Mouse (Mus musculus): Measurements from ENCODE around the gene Neu3. TPM values are rescaled to one million over a fixed set of nuclear protein-coding genes. Genes with fewer than 3 reads are reported as not detected.
A peak's percentile ranks its signal among the peaks of the same experiment; 100 is the strongest.

The Neu3 gene
- polyA plus RNA-seq, 1 experiment from 2014 or later = 4.0 TPM

- H3K4me2 ChIP-seq (replicated peaks; ENCODE audit: low read depth) = no peak overlapping the region
- no peak for DNase-seq (ENCODE audit: low spot score)
- H3K27me3 ChIP-seq (ENCODE audit: control insufficient read depth, insufficient read depth, low read length) = no peaks in the 10 kb centered on the region
- ATAC-seq (ENCODE audit: low FRiP score, low TSS enrichment) = no peak
- H3K4me1 ChIP-seq (replicated peaks; ENCODE audit: control insufficient read depth, insufficient read depth) = peaks cover 3% of the 10 kb centered on the region; the same call in 1 of the 2 replicates
- H3K9me3 ChIP-seq (ENCODE audit: control insufficient read depth, low read length) = no peaks in the 10 kb centered on the region
- no peak overlapping the region for H3K27ac ChIP-seq (replicated peaks)
- WGBS = 84% methylated on average over 4 of the region's 4 CpGs
- TF ChIP-seq EP300 (optimal IDR thresholded peaks at IDR 0.05) (no peak), CTCF (IDR thresholded peaks at IDR 0.05; ENCODE audit: low read depth) (peak; percentile 52)
- H3K9ac ChIP-seq (ENCODE audit: low read length) = no peak overlapping the region
- no peak overlapping the region for H3K4me3 ChIP-seq (ENCODE audit: low read depth, low read length)
- no peaks in the 10 kb centered on the region for H3K36me3 ChIP-seq (ENCODE audit: control insufficient read depth, insufficient read depth, low read length)
Measured at GRCm38 (mm10) chr7:99854311-99854710, 26.1 kb upstream of the Neu3 start.

GRCm38 (mm10) chr7:99853350-99853749 is 25.1 kb upstream of the Neu3 start:
- TF ChIP-seq EP300 (optimal IDR thresholded peaks at IDR 0.05) (no peak), CTCF (IDR thresholded peaks at IDR 0.05; ENCODE audit: low read depth) (peak; percentile 42; the same call in 1 of the 2 replicates)
- WGBS = 74% methylated on average over 7 of the region's 7 CpGs
- H3K9ac ChIP-seq (ENCODE audit: low read length) = no peak overlapping the region
- no peaks in the 10 kb centered on the region; the same call in 1 of the 2 replicates for H3K36me3 ChIP-seq (ENCODE audit: control insufficient read depth, insufficient read depth, low read length)
- H3K4me2 ChIP-seq (replicated peaks; ENCODE audit: low read depth) = no peak overlapping the region
- H3K4me1 ChIP-seq (replicated peaks; ENCODE audit: control insufficient read depth, insufficient read depth) = peaks cover 3% of the 10 kb centered on the region; the same call in 1 of the 2 replicates
- no peaks in the 10 kb centered on the region for H3K9me3 ChIP-seq (ENCODE audit: control insufficient read depth, low read length)
- no peak overlapping the region for H3K27ac ChIP-seq (replicated peaks)
- no peaks in the 10 kb centered on the region for H3K27me3 ChIP-seq (ENCODE audit: control insufficient read depth, insufficient read depth, low read length)
- no peak overlapping the region for H3K4me3 ChIP-seq (ENCODE audit: low read depth, low read length)
- no peak for DNase-seq (ENCODE audit: low spot score)
- ATAC-seq (ENCODE audit: low FRiP score, low TSS enrichment) = no peak

GRCm38 (mm10) chr7:99851618-99852017 is 23.4 kb upstream of the Neu3 start:
- TF ChIP-seq EP300 (optimal IDR thresholded peaks at IDR 0.05) = no peak
- no peak for TF ChIP-seq CTCF (IDR thresholded peaks at IDR 0.05; ENCODE audit: low read depth)

GRCm38 (mm10) chr7:99851121-99851520 is 22.9 kb upstream of the Neu3 start:
- Histone ChIP-seq H3K4me3 (ENCODE audit: low read depth, low read length) (no peak overlapping the region), H3K27me3 (ENCODE audit: control insufficient read depth, insufficient read depth, low read length) (no peaks in the 10 kb centered on the region), H3K9ac (ENCODE audit: low read length) (no peak overlapping the region), H3K4me2 (replicated peaks; ENCODE audit: low read depth) (no peak overlapping the region), H3K9me3 (ENCODE audit: control insufficient read depth, low read length) (no peaks in the 10 kb centered on the region), H3K4me1 (replicated peaks; ENCODE audit: control insufficient read depth, insufficient read depth) (no peaks in the 10 kb centered on the region), H3K36me3 (ENCODE audit: control insufficient read depth, insufficient read depth, low read length) (no peaks in the 10 kb centered on the region; the same call in 1 of the 2 replicates), H3K27ac (replicated peaks) (no peak overlapping the region)
- ATAC-seq (ENCODE audit: low FRiP score, low TSS enrichment) = no peak
- WGBS = 62% methylated on average over 1 of the region's 1 CpGs
- TF ChIP-seq EP300 (optimal IDR thresholded peaks at IDR 0.05) = no peak
- no peak for DNase-seq (ENCODE audit: low spot score)

More at GRCm38 (mm10) chr7:99851618-99852017, 23.4 kb upstream of the Neu3 start:
- WGBS = 75% methylated on average over 6 of the region's 6 CpGs
- Histone ChIP-seq H3K4me3 (ENCODE audit: low read depth, low read length) (no peak overlapping the region), H3K27me3 (ENCODE audit: control insufficient read depth, insufficient read depth, low read length) (no peaks in the 10 kb centered on the region), H3K27ac (replicated peaks) (no peak overlapping the region), H3K36me3 (ENCODE audit: control insufficient read depth, insufficient read depth, low read length) (no peaks in the 10 kb centered on the region; the same call in 1 of the 2 replicates), H3K9ac (ENCODE audit: low read length) (no peak overlapping the region), H3K9me3 (ENCODE audit: control insufficient read depth, low read length) (no peaks in the 10 kb centered on the region), H3K4me1 (replicated peaks; ENCODE audit: control insufficient read depth, insufficient read depth) (no peaks in the 10 kb centered on the region), H3K4me2 (replicated peaks; ENCODE audit: low read depth) (no peak overlapping the region)
- no peak for ATAC-seq (ENCODE audit: low FRiP score, low TSS enrichment)
- DNase-seq (ENCODE audit: low spot score) = no peak

- Histone ChIP-seq H3K4me3 (ENCODE audit: low read depth, low read length) (no peak overlapping the region), H3K4me1 (replicated peaks; ENCODE audit: control insufficient read depth, insufficient read depth) (no peaks in the 10 kb centered on the region), H3K27ac (replicated peaks) (no peak overlapping the region), H3K27me3 (ENCODE audit: control insufficient read depth, insufficient read depth, low read length) (no peaks in the 10 kb centered on the region), H3K36me3 (ENCODE audit: control insufficient read depth, insufficient read depth, low read length) (no peaks in the 10 kb centered on the region; the same call in 1 of the 2 replicates), H3K9me3 (ENCODE audit: control insufficient read depth, low read length) (no peaks in the 10 kb centered on the region), H3K4me2 (replicated peaks; ENCODE audit: low read depth) (no peak overlapping the region), H3K9ac (ENCODE audit: low read length) (no peak overlapping the region)
- DNase-seq (ENCODE audit: low spot score) (no peak), ATAC-seq (ENCODE audit: low FRiP score, low TSS enrichment) (no peak)
- TF ChIP-seq EP300 (optimal IDR thresholded peaks at IDR 0.05) (no peak), CTCF (IDR thresholded peaks at IDR 0.05; ENCODE audit: low read depth) (no peak)
- WGBS = 89% methylated on average over 5 of the region's 5 CpGs
Measured at GRCm38 (mm10) chr7:99850534-99850933, 22.3 kb upstream of the Neu3 start.

- Histone ChIP-seq H3K27ac (replicated peaks) (no peak overlapping the region), H3K4me3 (ENCODE audit: low read depth, low read length) (no peak overlapping the region), H3K4me2 (replicated peaks; ENCODE audit: low read depth) (no peak overlapping the region), H3K4me1 (replicated peaks; ENCODE audit: control insufficient read depth, insufficient read depth) (no peaks in the 10 kb centered on the region), H3K36me3 (ENCODE audit: control insufficient read depth, insufficient read depth, low read length) (peaks cover 9% of the 10 kb centered on the region), H3K27me3 (ENCODE audit: control insufficient read depth, insufficient read depth, low read length) (no peaks in the 10 kb centered on the region), H3K9ac (ENCODE audit: low read length) (no peak overlapping the region), H3K9me3 (ENCODE audit: control insufficient read depth, low read length) (no peaks in the 10 kb centered on the region)
- peak; percentile 35; the same call in 1 of the 2 replicates for ATAC-seq (ENCODE audit: low FRiP score, low TSS enrichment)
- no peak for DNase-seq (ENCODE audit: low spot score)
- WGBS = 86% methylated on average over 8 of the region's 8 CpGs
- TF ChIP-seq EP300 (optimal IDR thresholded peaks at IDR 0.05) (no peak), CTCF (IDR thresholded peaks at IDR 0.05; ENCODE audit: low read depth) (no peak)
Measured at GRCm38 (mm10) chr7:99845533-99846236, 17.5 kb upstream of the Neu3 start.

Data from stomach, postnatal 0 days (tissue).